In genomic region chr10:59600516-59600915, GRCm38 (mm10) we compare ENCODE assay signal across 32 mouse cellular contexts. TPM values are rescaled to one million over a fixed set of nuclear protein-coding genes. Genes with fewer than 3 reads are reported as not detected.
DNase-seq lines count a peak whose midpoint lies in the region; ATAC-seq and TF ChIP-seq lines count a peak whose summit lies in the region.
"Had no signal": no experiment of that assay in that cellular context is flagged by ENCODE, and none has a peak within 500 bp of the region (broad histone marks: within the 10 kb centered on the region; RNA-seq: fewer than 3 reads in every experiment).

No protein-coding gene starts in this region.

- H3K9me3 ChIP-seq in intestine, embryonic 16.5 days (ENCODE audit: control insufficient read depth, low read length) = no peaks in the 10 kb centered on the region
- H3K9me3 ChIP-seq in intestine, embryonic 15.5 days = no peaks in the 10 kb centered on the region
- H3K9me3 ChIP-seq in hindbrain, embryonic 12.5 days (replicated peaks) = no peaks in the 10 kb centered on the region
- H3K9me3 ChIP-seq: forebrain, embryonic 10.5 days; forebrain, embryonic 13.5 days; hindbrain, embryonic 13.5 days had no signal

- H3K27me3 ChIP-seq in intestine, embryonic 16.5 days (replicated peaks; ENCODE audit: control insufficient read depth, insufficient read depth, low read length) = no peaks in the 10 kb centered on the region
- no peaks in the 10 kb centered on the region for H3K27me3 ChIP-seq in intestine, embryonic 15.5 days (replicated peaks)
- no peaks in the 10 kb centered on the region for H3K27me3 ChIP-seq in small intestine, adult 2 months (ENCODE audit: control insufficient read depth, insufficient read depth, low read length)
- no peaks in the 10 kb centered on the region for H3K27me3 ChIP-seq in hindbrain, embryonic 12.5 days
- H3K27me3 ChIP-seq: forebrain, embryonic 13.5 days; hindbrain, embryonic 13.5 days had no signal

- no peaks in the 10 kb centered on the region for H3K36me3 ChIP-seq in intestine, embryonic 16.5 days (ENCODE audit: control insufficient read depth, insufficient read depth, low read length)
- H3K36me3 ChIP-seq in intestine, embryonic 15.5 days = 0 out of 2 replicates have a peak, but pooled peaks cover 7% of the 10 kb centered on the region
- peaks cover 16% of the 10 kb centered on the region for H3K36me3 ChIP-seq in small intestine, adult 2 months (ENCODE audit: control insufficient read depth, insufficient read depth, low read length)
- H3K36me3 ChIP-seq in hindbrain, embryonic 12.5 days = no peaks in the 10 kb centered on the region
- H3K36me3 ChIP-seq: hindbrain, embryonic 13.5 days had no signal

- peak; percentile 60 to 84 for DNase-seq in adrenal gland, adult (ENCODE audit: inconsistent age in 2 of 2, low spot score in 1 of 2)
- no peak for DNase-seq in adrenal gland, postnatal 4 days (ENCODE audit: low spot score in 2 of 2)
- DNase-seq in adrenal gland, postnatal 25 days = peak; percentile 35
- DNase-seq: cerebellum, adult 18-20 months; cerebellum, adult 9-10 months; cerebellum, postnatal 14 days; gastrocnemius, postnatal 14 days; heart, adult 2 months; kidney, adult 11 months; kidney, adult 8-10 months had no signal

- peak overlapping the region; percentile 31; the same call in 1 of the 2 replicates for H3K27ac ChIP-seq in intestine, embryonic 16.5 days (ENCODE audit: low read length)
- no peak overlapping the region for H3K27ac ChIP-seq in intestine, embryonic 15.5 days
- H3K27ac ChIP-seq in small intestine, adult 2 months (ENCODE audit: insufficient read depth, low read depth, low read length) = peak overlapping the region; percentile 37
- no peak overlapping the region for H3K27ac ChIP-seq in hindbrain, embryonic 12.5 days
- H3K27ac ChIP-seq: forebrain, embryonic 10.5 days; forebrain, embryonic 13.5 days; heart, adult 2 months; hindbrain, embryonic 13.5 days had no signal

- H3K4me3 ChIP-seq in intestine, embryonic 16.5 days (ENCODE audit: low read length) = no peak overlapping the region
- no peak overlapping the region for H3K4me3 ChIP-seq in intestine, embryonic 15.5 days (replicated peaks)
- H3K4me3 ChIP-seq in small intestine, adult 2 months (ENCODE audit: low read depth, low read length) = no peak overlapping the region
- H3K4me3 ChIP-seq in hindbrain, embryonic 12.5 days = no peak overlapping the region
- H3K4me3 ChIP-seq: forebrain, embryonic 10.5 days; forebrain, embryonic 13.5 days; heart, adult 2 months; hindbrain, embryonic 13.5 days had no signal

- no peak overlapping the region for H3K9ac ChIP-seq in intestine, embryonic 16.5 days (ENCODE audit: low read depth, low read length)
- H3K9ac ChIP-seq in intestine, embryonic 15.5 days = no peak overlapping the region
- H3K9ac ChIP-seq in hindbrain, embryonic 12.5 days = no peak overlapping the region
- H3K9ac ChIP-seq: forebrain, embryonic 13.5 days; hindbrain, embryonic 13.5 days had no signal

- no peak overlapping the region for H3K4me2 ChIP-seq in intestine, embryonic 16.5 days (ENCODE audit: low read depth, low read length)
- H3K4me2 ChIP-seq in intestine, embryonic 15.5 days (replicated peaks) = no peak overlapping the region
- H3K4me2 ChIP-seq in hindbrain, embryonic 12.5 days (replicated peaks) = no peak overlapping the region
- H3K4me2 ChIP-seq: forebrain, embryonic 13.5 days; heart, embryonic 11.5 days; hindbrain, embryonic 13.5 days had no signal

- no peak for TF ChIP-seq CTCF in small intestine, adult 2 months (IDR thresholded peaks at IDR 0.05; ENCODE audit: extremely low read depth, insufficient read length, insufficient replicate concordance, low read depth, low read length)

- no peak for TF ChIP-seq POLR2A in small intestine, adult 2 months (IDR thresholded peaks at IDR 0.05; ENCODE audit: low read depth, low read length)

- no peak for ATAC-seq in intestine, embryonic 16.5 days
- no peak for ATAC-seq in intestine, embryonic 15.5 days
- no peak for ATAC-seq in granulocyte monocyte progenitor cell, adult 5-6 weeks (replicated peaks; ENCODE audit: poor library complexity, severe bottlenecking)
- no peak for ATAC-seq in hindbrain, embryonic 12.5 days (ENCODE audit: low FRiP score)
- ATAC-seq: activated CD4-positive, CD25-positive, alpha-beta regulatory T cell, adult 4 months; forebrain, embryonic 13.5 days; forebrain, embryonic 16.5 days; hindbrain, embryonic 16.5 days had no signal

- peaks cover 21% of the 10 kb centered on the region for H3K4me1 ChIP-seq in intestine, embryonic 16.5 days (ENCODE audit: control insufficient read depth, insufficient read depth, low read length)
- H3K4me1 ChIP-seq in intestine, embryonic 15.5 days (replicated peaks) = peaks cover 13% of the 10 kb centered on the region; the same call in 1 of the 2 replicates
- H3K4me1 ChIP-seq in small intestine, adult 2 months (ENCODE audit: control insufficient read depth, insufficient read depth, insufficient read length, low read length) = peaks cover 18% of the 10 kb centered on the region
- no peaks in the 10 kb centered on the region for H3K4me1 ChIP-seq in hindbrain, embryonic 12.5 days

- 72% methylated on average over 8 of the region's 8 CpGs for WGBS in intestine, embryonic 16.5 days
- 76% methylated on average over 8 of the region's 8 CpGs for WGBS in intestine, embryonic 15.5 days
- 36% methylated on average over 8 of the region's 8 CpGs for WGBS in small intestine, adult 2 months
- whole genome bisulfite sequencing in hindbrain, embryonic 12.5 days = 86% methylated on average over 8 of the region's 8 CpGs

RNA-seq across cellular contexts. Expression of gene Gm10322, which starts 15.3 kb away (rescaled TPM):
- not detected for total RNA-seq in adrenal gland, postnatal 4 days (2021)
- polyA plus RNA-seq in intestine, embryonic 16.5 days (2015; fragmentation: Nextera tagmentation; extraction: Ambion mirVana) = not detected in 2 replicates
- polyA plus RNA-seq in intestine, embryonic 15.5 days (2015; fragmentation: Nextera tagmentation; extraction: Ambion mirVana) = not detected in 2 replicates
- not detected in 2 replicates for total RNA-seq in adrenal gland, postnatal 25 days (2021)
- not detected in 2 replicates for polyA plus RNA-seq in small intestine, adult 2 months (2012; rRNA removed)
- not detected in 2 replicates for total RNA-seq in granulocyte monocyte progenitor cell, adult 5-6 weeks (2014; fragmentation: Nextera tagmentation)
- total RNA-seq in granulocyte monocyte progenitor cell, adult 5-6 weeks (2017) = not detected in 2 replicates
- not detected in 2 replicates for polyA plus RNA-seq in hindbrain, embryonic 12.5 days (2016; fragmentation: Nextera tagmentation; extraction: Ambion mirVana)
- total RNA-seq: adrenal gland, adult 18-20 months; ES-E14; gastrocnemius, adult 18-20 months; gastrocnemius, postnatal 14 days; heart, adult 2 months; heart, postnatal 25 days; hematopoietic stem cell, adult 5-6 weeks had no signal
- polyA plus RNA-seq: activated CD4-positive, CD25-positive, alpha-beta regulatory T cell, adult 4 months; embryonic facial prominence, embryonic 11.5 days; embryonic facial prominence, embryonic 14.5 days; forebrain, embryonic 10.5 days; forebrain, embryonic 13.5 days; forebrain, embryonic 16.5 days; gonadal fat pad, adult 2 months; heart, adult 2 months; heart, embryonic 11.5 days; heart, embryonic 14.5 days; heart, postnatal 0 days; hindbrain, embryonic 16.5 days had no signal

RNA-seq across cellular contexts. Expression of gene Mcu, which starts 16.0 kb away (rescaled TPM):
- 10 to 100 TPM; 36.3 to 43.3 TPM for total RNA-seq in adrenal gland, postnatal 4 days (2021)
- polyA plus RNA-seq in intestine, embryonic 16.5 days (2015; fragmentation: Nextera tagmentation; extraction: Ambion mirVana) = 75.3 and 77.5 TPM in 2 replicates
- polyA plus RNA-seq in intestine, embryonic 15.5 days (2015; fragmentation: Nextera tagmentation; extraction: Ambion mirVana) = 66.4 and 72.6 TPM in 2 replicates
- 47.2 and 52.3 TPM in 2 replicates for total RNA-seq in adrenal gland, postnatal 25 days (2021)
- 38.0 and 87.5 TPM in 2 replicates for polyA plus RNA-seq in small intestine, adult 2 months (2012; rRNA removed)
- total RNA-seq in granulocyte monocyte progenitor cell, adult 5-6 weeks (2014; fragmentation: Nextera tagmentation) = 29.6 and 40.0 TPM in 2 replicates
- total RNA-seq in granulocyte monocyte progenitor cell, adult 5-6 weeks (2017) = 43.1 and 46.4 TPM in 2 replicates
- polyA plus RNA-seq in hindbrain, embryonic 12.5 days (2016; fragmentation: Nextera tagmentation; extraction: Ambion mirVana) = 23.2 and 29.2 TPM in 2 replicates

Comparison
In these comparisons a context has a peak if more than half of its experiments do, and no peak if none do; other contexts are left out.
1. DNase-seq: peak in adrenal gland, adult (2 of 2) and adrenal gland, postnatal 25 days (single experiment); none in adrenal gland, postnatal 4 days (0 of 2).
2. H3K27ac ChIP-seq: peak in intestine, embryonic 16.5 days (single experiment) and small intestine, adult 2 months (single experiment); none in intestine, embryonic 15.5 days (single experiment) and hindbrain, embryonic 12.5 days (single experiment).